10 mouse cellular contexts compared by ENCODE assay signal in genomic region chr5:105239483-105240047, GRCm38 (mm10). TPM values are rescaled to one million over a fixed set of nuclear protein-coding genes. Genes with fewer than 3 reads are reported as not detected.
DNase-seq lines count a peak whose midpoint lies in the region; ATAC-seq lines count a peak whose summit lies in the region.
"Not testable (repeated sequence)": the region's sequence is repeated elsewhere in the genome, so short reads cannot be mapped to it uniquely, and the experiment has no call there.
"Had no signal": no experiment of that assay in that cellular context is flagged by ENCODE, and none has a peak within 500 bp of the region (broad histone marks: within the 10 kb centered on the region; RNA-seq: fewer than 3 reads in every experiment).

Gene Gbp10, minus strand, starts transcription at chr5:105239533.

- DNase-seq in adipocyte (ENCODE audit: low spot score) = peak; percentile 90
- DNase-seq in cerebellum, postnatal 14 days = peak; percentile 8 to 10
- DNase-seq in heart, adult 9 months (ENCODE audit: low spot score in 2 of 2) = peak; percentile 18 to 61
- DNase-seq in kidney, postnatal 36 days = peak; percentile 16 to 25

- not testable (repeated sequence) for H3K9ac ChIP-seq in lung, embryonic 15.5 days

- not testable (repeated sequence) for H3K27ac ChIP-seq in lung, embryonic 15.5 days

- not testable (repeated sequence) for H3K4me3 ChIP-seq in lung, embryonic 15.5 days

- H3K27me3 ChIP-seq in lung, embryonic 15.5 days = not testable (repeated sequence)

- peak; percentile 89 for ATAC-seq in inflammation-experienced regulatory T-cells, adult 6 months
- peak; percentile 89; the same call in 1 of the 2 replicates for ATAC-seq in lung, embryonic 15.5 days (ENCODE audit: borderline replicate concordance, extremely low read depth, low FRiP score, low TSS enrichment)
- ATAC-seq in neutrophil, adult 5-6 weeks (ENCODE audit: extremely low read depth, insufficient number of reproducible peaks, low FRiP score, poor library complexity, severe bottlenecking) = 0 out of 2 replicates have a peak, but pooled peaks have one; percentile 23

- H3K9me3 ChIP-seq in lung, embryonic 15.5 days = not testable (repeated sequence)

- H3K4me2 ChIP-seq in lung, embryonic 15.5 days = not testable (repeated sequence)

- H3K4me1 ChIP-seq in lung, embryonic 15.5 days = not testable (repeated sequence)

- not testable (repeated sequence) for H3K36me3 ChIP-seq in lung, embryonic 15.5 days

RNA-seq across cellular contexts. Expression of gene Gbp10, which starts in this region (rescaled TPM):
- 10 to 100 TPM; 30.2 to 52.7 (median 50.1) TPM for polyA plus RNA-seq in inflammation-experienced regulatory T-cells, adult 6 months (2017; shearing (Covaris generic))
- polyA plus RNA-seq in lung, embryonic 15.5 days (2015; fragmentation: Nextera tagmentation; extraction: Ambion mirVana) = 0.27 TPM in 1 of 2 replicates, not detected in the other
- total RNA-seq in neutrophil, adult 5-6 weeks (2017) = 1.9 and 2.6 TPM in 2 replicates
- total RNA-seq: left cerebral cortex, postnatal 36 days; MEL had no signal
- polyA plus RNA-seq: embryonic facial prominence, embryonic 13.5 days had no signal

Comparison
In these comparisons a context has a peak if more than half of its experiments do, and no peak if none do; other contexts are left out.
1. RNA of gene Gbp10 (polyA plus RNA-seq): 30.2 to 52.7 TPM in inflammation-experienced regulatory T-cells, adult 6 months; 0.27 TPM in lung, embryonic 15.5 days; every median in the first group is over 10 times any median in the second.
2. Peak in ATAC-seq in lung, embryonic 15.5 days; RNA of the gene not detected or under 1 TPM.
3. DNase-seq: peak in every context shown above with its lines; median percentile 90 in adipocyte; 40 in heart, adult 9 months; 20 in kidney, postnatal 36 days; 9 in cerebellum, postnatal 14 days.
4. ATAC-seq: peak in every context shown above with its lines; median percentile 89 in inflammation-experienced regulatory T-cells, adult 6 months; 89 in lung, embryonic 15.5 days; 23 in neutrophil, adult 5-6 weeks.